Mouse (Mus musculus): ENCODE results near the gene Ndufa13.

Ndufa13 gene

DNA sequence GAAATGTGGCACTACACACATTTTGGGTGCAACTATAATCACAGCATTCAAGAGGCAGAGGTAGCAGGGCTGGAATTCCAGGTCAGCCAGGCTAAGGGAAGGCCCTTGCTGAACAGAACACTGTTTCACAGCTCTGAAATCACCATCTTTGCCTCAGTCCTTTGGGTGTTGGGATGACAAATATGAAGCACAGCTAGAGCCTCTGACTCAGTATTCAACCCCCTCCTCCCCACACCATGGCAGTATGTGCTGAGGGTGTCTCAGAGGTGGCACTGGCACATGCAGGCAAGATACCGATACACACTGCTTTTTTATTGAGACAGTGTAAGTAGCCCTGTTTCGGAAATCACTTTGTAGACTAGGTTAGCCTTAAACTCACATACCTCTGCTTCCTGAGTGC lies 3.9 kb upstream of the Ndufa13 start:
- no peak for DNase-seq

DNA sequence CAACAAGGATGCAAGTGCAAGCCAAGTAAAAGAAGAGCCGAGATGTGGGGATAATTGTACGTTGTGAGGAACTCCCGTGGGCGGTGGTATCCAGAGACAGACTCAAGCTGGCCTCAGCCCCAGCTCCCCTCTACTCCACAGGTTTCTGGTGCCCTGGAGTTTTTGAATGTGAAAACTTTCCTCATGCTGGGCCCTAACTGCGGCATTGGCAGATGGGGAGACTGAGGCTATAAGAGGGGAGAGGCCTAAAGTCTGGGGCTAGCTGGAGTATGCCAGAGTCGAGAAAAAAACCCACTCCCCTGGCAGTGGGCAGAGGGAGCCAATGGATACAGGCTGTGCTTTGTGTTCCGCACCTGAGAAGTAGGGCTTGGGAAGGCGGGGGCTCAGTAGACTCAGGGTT lies 1.7 kb upstream of the Ndufa13 start:
- DNase-seq: peak; percentile 60

DNA sequence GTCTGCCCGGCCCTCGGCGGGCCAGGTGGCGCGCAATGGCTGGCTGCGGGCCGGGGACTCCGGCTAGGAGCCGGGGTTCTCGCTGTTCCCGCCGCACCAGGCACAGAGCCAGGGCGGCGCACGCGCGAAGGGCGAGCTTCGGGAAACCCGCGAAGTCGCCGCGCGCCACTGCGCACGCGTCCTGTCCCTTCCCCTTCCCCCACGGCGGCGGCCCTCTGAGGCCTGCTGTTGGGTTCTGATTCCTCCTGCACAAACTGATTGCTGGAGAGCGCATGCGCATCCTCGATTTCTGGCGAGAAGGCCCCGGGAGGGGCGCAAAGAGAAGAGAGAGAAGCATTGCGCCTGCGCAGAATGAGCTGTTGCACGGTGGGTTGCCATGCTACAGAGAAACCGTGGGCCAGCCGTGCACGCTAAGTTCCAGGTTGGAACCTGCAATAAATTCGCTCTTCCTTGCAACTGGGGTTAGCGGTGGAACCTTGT lies 745 bp upstream of the Ndufa13 start:
- peak; percentile 100 for DNase-seq

DNA sequence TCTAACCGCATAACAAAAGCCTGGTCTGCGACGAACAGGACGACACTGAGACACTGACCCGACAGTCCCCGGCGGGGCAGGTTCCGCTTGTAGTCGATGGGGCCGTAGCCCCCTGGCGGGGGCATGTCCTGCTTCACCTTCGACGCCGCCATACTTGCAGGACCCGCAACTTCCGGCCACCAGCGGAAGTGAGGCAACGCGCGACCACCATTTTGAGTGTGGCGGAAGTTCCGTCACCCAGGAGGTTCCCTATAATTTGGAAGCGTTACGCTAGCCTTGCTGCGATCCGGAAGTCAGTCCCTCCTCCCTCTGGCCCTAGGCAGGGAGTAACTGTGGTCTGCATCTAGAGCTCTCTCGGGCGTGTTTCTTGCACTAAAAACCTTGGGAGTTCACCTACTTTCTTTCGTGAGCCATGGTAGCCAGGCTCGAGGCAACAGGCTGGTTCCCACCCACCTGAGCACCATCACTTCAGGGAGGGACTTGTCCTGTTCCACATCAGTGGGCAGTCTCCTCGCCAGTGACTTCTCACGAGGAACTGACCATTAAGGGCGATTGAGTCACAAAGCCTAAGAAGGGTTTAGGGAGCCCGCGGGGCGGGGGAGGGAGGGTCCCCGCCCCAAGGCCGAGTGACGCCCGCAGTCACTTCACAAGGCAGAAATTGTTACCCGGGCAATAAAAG lies 735 bp downstream of the Ndufa13 start:
- DNase-seq: peak; percentile 96

DNA sequence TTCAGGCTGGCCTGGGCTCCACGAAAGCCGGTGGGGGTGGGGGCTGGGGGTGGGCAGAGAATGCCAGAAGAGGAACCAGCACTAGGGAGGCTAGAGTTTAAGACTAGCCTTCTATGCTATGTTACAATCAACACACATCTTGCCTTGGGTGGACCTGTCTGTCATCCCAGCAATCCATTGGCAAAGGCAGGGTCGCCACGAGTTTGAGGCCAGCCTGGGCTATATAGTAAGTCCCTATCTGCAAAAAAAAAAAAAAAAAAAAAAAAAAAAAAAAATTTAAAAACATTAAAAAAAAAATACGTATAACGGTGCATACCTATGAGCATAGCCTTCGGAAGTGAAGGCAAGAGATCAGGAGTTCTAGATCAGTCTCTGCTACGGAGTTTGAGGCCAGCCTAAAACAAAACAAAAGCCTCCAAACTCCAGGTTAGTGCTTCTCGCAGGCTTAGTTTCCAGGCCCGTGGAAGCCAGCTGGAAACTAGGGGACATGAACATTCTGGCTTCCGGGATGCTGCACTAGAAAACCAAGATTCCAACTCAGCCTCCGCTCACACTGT lies 1.4 kb downstream of the Ndufa13 start:
- peak; percentile 56 for DNase-seq

DNA sequence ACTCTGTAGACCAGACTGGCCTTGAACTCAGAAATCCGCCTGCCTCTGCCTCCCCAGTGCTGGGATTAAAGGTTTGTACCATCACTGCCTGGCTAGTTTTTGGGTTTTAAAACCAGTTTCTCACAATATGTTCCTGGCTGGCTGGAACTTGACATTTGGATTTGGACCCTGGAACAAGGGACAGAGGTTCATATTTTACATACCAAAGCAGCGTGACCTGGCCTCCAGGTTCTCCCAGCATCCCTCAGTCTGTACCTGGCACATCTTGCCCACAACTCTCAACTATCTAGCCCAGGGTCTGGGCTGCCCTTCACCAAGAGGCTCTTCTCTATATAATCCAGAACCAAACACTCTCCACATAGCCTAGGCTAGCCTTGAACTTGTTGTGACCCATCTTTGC lies 2.5 kb downstream of the Ndufa13 start:
- DNase-seq: no peak

DNA sequence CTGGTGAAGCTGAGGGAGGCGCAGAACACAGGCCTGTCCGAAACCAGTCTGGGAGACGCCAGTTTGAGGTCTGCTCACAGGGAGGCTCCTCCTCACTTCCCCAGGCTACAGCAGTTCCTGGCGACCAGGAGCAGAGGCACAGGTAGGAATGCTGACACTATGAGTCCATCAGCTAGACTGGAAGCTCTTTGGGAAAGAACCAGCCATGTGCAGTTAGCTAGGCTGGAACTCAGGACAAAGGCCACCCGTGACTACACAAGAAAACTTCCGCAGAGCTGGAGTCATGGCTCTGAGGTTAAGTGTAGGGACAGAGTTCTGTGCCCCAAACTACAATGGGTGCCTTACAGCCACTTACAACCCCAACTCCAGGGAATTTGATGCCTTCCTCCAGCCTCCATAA lies 4.5 kb downstream of the Ndufa13 start:
- DNase-seq: no peak

DNA sequence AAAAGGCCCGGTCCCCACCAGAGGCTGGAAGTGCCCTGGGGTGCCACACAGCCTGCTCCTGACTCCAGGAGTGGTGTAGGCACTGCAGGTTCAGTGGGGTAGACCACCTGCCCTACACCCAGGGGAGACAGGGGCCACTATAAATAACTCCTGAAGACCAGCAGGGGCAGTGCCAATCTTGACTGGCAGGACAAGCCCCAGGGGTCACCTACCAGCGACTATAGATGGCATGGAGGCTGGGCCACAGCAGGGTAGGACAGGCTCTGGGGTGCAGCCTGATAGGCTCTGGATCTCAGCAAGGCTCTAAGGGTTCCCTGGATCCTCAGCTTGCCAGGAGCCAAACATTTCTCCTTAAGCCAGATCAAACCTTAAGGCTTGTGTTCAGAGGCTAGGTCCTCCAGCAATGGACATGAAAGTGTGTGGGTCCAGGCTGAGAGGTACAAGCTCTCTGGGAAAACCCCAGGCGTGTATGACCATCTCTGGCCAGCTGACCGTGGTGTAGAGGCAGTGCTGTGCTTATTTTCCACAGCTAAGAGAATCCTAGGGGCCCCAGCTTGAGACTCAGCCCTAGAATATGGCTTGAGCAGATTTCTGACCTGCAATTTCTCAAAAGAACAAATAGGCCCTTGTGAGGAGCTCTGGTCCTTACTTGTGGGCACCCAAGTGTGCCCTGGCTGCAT lies 6.4 kb downstream of the Ndufa13 start:
- DNase-seq: no peak

DNA sequence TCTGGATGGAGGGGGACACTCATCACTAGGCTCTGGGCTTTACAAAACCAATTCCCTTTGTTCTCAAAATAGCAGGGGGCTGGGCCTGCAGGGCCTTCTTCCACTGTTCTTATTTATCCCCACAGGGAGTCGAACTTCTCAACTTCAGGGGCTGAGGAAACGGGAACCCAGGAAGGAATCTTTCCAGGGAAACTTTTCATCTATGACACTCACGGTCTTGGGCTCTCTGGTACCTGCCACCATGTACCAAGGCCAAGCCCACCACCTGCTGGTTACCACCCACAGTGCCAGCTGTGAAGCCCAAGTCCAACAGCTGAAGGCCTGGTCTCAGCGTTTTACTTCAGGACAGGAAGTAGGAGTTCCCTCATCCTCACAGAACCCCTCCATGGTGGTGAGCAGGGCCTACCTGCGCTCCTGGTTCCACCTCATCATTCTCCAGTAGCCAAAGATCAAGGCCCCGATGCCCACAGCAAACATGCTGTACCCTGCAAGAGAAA lies 7.5 kb downstream of the Ndufa13 start:
- no peak for DNase-seq

DNA sequence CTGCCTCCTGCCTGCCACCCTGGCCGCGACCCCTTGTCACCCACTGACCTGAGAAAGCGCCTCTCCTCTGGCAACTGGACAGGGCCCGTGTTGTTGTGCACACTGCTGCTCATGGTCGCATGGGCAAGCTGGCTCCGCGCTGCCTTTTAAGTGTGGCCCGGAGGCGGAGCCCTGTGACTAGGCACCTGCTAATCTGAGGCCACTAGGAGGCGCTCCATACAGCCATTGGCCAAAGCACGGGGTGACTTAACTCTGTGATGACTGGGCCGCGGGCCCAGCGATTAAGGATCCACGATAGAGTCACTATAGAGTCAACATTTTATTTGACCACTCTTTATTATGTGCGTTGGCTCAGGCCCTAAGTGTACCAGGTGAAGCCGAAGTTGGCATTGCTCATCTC lies 8.5 kb downstream of the Ndufa13 start:
- DNase-seq: peak; percentile 52

DNA sequence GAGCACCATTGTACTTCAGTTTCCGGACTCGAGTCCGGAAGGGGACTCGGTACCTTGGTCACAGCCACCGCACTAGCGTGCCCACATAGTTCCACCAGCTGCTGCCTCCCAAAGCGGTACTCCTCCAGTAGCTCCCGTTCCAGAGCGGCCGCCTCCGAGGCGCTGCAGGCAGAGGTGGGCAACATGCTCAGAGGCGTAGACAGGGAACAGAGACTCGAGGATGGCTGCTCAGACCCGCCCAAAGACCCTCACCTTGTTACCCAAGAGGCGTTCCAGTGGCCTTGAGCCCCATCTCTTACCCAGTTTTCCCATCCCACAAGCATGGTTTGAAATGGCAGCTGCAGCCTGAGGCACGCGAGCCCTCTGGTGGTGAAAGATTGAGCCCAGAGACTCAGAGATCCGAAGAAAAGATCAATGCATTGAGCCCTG lies 11.5 kb downstream of the Ndufa13 start:
- no peak for DNase-seq

DNA sequence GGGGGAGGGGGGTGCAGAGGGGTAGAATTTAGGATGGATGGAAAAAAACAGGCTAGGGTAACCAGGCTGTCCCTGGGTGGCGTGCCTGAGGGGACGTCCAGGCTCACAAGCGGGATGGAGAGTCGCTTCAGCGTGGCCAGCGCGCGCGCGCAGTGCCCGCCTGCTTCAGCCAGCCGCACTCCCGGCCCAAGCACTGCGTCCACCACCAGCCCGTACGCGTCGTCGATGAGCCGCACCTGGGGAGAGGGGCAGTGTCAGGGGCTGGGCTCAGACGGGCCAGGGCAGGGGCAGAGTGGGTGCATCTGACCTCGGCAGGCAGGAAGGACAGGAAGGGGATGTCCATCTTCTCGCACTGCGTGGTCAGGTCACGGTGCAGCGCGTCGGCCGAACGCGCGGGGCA lies 13.5 kb downstream of the Ndufa13 start:
- DNase-seq: no peak

DNA sequence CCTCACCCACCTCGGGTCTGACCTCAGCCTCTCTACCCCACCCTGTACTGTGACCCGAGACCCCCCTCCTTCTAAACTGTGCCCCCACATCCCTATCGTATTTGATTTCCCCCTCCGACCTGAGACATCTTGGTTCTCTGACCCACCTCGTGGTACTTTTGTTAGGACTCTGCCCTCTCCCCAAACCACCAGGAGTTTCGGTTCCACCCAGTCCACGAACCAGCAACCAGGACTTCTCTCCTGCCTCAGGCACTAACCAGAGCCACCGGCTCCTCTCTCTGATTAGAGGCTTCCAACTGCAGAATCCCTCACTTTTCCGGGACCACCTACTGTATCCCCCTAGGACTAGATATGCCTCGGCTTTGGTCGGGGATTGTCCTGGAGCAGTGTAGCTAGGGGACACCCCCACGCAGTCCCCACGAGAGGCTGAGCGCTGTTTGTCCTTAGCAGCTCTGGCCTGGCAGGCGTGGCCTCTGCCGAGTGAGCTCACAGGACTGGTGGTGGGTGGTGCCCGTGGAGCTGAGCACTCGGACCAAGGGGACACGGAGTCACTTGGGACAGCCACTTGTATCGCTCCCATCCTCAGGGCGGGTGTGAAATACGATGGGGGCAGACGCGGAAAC lies 14.0 kb downstream of the Ndufa13 start:
- no peak for DNase-seq

DNA sequence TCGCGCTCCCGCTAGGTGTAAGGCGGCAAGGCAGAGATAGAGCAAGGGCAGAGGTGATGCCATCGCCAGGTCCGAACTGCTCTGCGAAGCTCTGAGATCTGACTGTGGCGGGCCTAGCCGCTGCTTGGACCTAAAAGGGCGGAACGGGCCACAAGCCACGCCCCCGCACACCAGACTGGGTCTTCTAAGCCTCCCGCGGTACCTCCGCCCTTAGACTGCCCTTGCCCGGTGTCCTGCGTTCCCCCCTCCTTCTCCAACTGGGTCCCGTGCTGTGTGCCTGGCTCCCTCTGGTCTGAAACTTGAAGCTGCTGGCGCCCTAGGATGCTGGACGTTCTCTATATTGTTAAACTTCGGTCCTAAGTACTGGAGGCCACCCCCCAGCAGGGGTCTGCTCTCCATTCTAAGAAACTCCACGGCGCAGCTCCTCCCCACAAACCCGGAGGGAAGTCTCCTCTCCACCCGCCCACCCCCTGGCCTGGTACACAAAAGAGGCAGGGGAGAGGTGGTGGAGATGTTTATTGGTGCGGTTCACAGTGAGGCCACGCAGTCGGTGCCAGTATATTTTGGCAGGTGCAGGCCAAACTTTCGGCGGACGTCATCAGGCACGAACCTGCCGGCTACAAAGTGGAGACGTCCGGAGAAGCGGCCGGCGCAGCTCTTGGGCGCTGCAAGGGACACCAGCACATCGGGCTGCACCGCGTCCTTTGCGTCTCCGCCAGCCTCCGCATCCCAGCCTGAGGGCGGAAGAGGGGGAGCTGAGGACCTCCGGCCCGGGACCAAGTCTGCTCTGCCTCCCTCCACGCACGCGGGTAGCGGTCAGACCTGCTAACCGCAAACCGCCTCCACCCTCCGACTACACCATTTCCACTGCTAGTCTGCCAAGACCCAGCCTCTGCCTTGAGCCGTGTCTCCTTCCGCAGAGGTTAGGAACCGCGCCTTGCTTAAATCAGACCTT lies 14.8 kb downstream of the Ndufa13 start, which contains the start of gene Cilp2:
TSS of gene Cilp2 (minus strand) at position 399 of the 955 bp plus-strand sequence.
- no peak for DNase-seq

DNA sequence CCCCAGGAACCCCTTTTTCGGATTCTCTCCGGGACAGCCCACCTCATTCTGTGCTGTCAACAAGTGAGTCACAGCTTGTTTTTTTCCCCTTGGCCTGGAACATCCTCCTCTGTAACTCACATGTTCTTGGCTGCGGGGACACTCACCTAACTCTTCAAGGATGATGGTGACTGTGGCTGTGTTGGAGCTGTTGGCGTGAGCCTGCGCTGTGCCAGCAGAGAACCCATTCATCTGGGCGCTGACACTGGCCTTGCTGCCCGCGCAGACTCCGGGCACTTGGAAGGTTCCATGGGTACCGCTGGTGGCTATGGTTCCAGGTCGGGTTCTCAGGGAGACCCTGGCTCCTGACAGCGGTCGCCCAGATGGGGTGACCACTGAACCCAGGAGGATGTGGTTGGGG lies 18.2 kb downstream of the Ndufa13 start:
- no peak for DNase-seq

DNA sequence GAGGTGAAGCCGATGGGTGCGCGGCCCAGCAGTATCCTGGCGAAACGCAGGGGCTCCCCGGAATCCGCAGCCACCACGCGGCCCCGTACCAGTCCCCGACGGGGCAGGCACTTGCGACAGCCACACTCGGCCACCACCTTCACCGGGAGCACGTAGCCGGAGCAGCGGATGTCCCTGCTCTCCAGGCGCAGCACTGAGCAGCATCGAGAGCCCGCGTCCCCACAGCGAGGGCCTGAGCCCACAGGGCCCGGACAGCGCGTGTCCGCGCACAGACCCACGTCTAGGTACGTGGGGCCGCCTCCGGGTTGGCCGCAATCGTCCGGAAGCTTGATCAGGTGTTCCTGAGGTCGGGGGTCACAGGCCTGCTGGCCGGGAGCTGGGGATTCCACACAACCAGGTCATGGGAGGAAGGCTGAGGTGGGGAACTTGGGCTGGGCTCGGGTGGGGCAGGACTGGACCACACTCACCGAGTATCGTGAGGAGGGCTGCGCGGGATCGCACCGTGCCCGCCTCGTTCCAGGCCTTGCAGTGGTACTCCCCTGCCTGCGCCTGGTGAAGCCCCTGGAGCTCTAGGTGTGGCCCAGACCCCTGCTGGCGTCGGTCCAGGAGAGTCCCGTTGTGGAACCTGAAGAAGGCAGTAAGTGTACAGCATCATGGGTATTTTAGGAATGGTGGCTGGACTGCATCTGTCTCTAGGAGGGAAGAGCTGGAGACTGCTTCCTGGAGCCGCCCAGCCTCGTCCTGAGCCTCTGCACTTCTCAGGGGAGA lies 19.3 kb downstream of the Ndufa13 start:
- no peak for DNase-seq

DNA sequence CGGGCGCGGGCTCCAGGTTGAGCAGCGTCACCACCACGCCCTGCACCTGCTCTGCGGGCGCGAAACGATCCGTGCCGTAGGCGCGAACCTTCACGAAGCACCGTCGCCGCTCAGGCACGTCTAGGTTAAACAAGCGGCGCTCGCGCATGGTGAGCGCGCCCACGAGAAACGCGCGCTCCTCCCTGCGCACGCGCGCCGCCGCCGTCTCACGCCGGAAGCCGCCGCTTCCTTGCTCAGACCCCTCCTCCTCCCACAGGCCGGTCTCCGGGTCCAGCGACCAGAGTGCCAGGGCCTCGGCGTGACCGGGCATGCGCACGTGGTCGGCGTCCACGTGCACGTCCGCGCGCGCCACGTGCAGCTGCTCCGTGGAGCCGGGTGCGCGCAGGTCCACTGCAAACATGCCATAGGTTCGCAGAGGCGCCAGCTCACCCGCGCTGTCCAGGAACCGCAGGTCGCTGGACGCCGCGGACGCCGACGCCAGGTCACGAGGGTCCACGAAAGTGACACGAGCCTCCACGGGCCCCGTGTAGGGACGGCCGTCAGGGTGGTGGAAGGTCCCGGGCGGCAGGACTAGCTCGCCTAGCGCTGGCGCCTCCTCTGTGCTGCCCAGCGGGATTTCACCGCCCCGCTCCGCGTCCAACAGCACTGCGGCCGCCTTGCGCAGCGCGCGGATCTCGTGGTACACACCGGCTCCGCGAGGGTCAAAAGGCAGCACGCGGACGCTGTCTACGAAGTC lies 20.2 kb downstream of the Ndufa13 start:
- DNase-seq: no peak

DNA sequence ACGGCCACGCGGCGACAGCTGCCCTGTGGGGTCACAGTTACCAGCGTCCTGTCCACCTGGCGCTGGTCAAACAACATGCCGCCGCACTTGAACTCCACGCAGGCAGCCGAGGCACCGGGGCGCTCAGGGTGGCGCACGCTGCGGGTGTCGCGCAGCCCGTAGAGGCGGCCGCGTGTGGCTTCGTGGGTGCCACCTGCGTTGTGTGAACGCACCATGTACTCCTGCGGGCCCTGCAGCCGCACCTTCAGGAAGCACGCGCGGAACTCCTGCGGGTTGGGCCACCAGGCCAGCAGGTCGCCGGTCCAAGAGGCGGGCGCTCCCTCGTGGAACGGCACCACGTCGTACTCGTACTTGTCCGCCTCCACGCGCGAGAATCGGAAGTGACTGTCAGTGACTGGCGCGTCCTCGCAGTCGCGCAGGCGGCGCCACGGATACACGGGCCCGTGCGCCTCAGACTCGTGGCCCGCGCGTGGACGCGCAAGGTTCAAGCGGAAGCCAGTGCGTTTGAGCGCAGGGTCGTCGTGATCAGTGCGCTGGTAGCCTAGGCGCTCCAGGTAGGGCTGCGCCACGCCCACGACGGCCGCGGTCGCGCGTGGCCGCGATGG lies 21.0 kb downstream of the Ndufa13 start:
- no peak for DNase-seq

DNA sequence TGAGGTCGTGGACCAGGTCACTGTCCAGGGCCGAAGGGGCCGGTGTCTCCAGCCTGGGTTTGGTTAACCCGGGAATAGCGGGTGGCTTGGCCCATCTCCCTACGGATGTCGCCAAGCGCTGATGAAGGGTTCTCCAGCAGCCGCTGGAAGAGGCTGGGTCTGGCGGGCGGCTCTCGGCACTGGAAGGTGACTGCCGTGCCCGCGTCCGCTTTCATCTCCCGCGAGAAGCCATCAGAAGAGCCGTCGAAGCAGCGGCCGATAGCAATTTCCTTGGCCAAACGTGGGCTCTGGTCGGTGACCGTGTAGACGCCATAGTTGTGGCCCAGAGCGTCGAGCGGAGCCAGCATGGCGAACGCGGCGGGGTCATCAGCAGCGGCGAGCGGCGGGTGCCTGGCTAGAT lies 21.5 kb downstream of the Ndufa13 start:
- no peak for DNase-seq

DNA sequence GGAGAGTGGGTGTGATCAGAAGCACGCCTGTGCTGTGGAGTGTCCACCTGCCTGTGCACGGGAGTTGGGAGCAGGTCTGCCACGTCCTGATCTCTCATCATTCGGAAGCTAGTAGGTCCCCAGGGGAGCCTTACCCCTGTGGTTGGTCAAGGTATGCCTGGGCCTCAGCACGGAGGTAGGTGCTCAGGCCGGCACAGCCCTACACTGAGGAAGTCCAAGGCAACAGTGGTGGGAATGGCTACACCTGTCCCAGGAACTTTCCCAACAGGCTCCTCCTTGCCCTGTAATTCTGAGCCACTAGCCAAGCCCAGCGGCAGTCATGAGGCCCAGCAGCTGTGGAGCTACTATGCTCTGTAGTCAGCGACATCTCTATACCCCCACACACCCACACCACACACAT lies 22.7 kb downstream of the Ndufa13 start:
- no peak for DNase-seq
